Mouse (Mus musculus): ENCODE data around the gene Sox30. TPM values are rescaled to one million over a fixed set of nuclear protein-coding genes. Genes with fewer than 3 reads are reported as not detected.

Gene Sox30
- polyA plus RNA-seq, 1 experiment from 2014 or later, result 0.41 TPM

Other genes starting within 250 kb of the Sox30 start
- gene Clint1, start 128.3 kb upstream of the Sox30 start, polyA plus RNA-seq (2016; fragmentation: Nextera tagmentation; extraction: Ambion mirVana), result 103 and 106 TPM in 2 replicates
- gene Lsm11, start 35.4 kb upstream of the Sox30 start, polyA plus RNA-seq (2016; fragmentation: Nextera tagmentation; extraction: Ambion mirVana), result 9.7 and 10.0 TPM in 2 replicates
- 14.5 and 14.8 TPM in 2 replicates for gene Thg1l, start 24.8 kb upstream of the Sox30 start, polyA plus RNA-seq (2016; fragmentation: Nextera tagmentation; extraction: Ambion mirVana)
- gene Gm12166, start 72.0 kb downstream of the Sox30 start, polyA plus RNA-seq (2016; fragmentation: Nextera tagmentation; extraction: Ambion mirVana), result 2.9 and 3.4 TPM in 2 replicates
- gene Adam19, start 75.7 kb downstream of the Sox30 start, polyA plus RNA-seq (2016; fragmentation: Nextera tagmentation; extraction: Ambion mirVana), result 15.6 TPM in 2 replicates
- gene Nipal4, start 186.2 kb downstream of the Sox30 start, polyA plus RNA-seq (2016; fragmentation: Nextera tagmentation; extraction: Ambion mirVana), result 0.79 TPM in 2 replicates